Mouse (Mus musculus): Measurements from ENCODE around the gene Nid2. TPM values are rescaled to one million over a fixed set of nuclear protein-coding genes. Genes with fewer than 3 reads are reported as not detected.
A peak's percentile ranks its signal among the peaks of the same experiment; 100 is the strongest.

Gene Nid2
- polyA plus RNA-seq, 1 experiment from 2014 or later = 85.2 TPM

DNA sequence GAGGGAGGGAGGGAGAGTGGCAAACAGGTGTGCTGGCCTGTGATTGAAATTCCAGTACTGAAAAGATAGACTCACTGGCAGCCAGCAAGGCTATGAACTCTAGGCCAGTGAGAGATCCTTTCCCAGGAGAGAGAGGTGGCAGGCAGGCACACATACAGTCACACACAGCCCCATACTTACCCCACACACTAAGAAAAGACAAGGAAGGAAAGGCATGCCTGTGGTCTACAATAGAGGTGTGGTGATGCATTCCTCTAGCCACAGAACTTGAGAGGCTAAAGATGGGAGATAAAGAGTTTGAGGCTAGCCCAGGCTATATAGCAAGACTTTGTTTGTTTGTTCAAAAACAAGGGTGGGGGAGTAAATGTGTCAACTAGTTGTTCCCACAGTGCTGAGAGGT lies 13.5 kb upstream of the Nid2 start:
- no peak for DNase-seq (ENCODE audit: low spot score)
- no peaks in the 10 kb centered on the region for H3K27me3 ChIP-seq (replicated peaks; ENCODE audit: control insufficient read depth, insufficient read depth, low read length)
- H3K27ac ChIP-seq (ENCODE audit: low read depth) = peak overlapping the region; percentile 85
- no peak overlapping the region for H3K4me2 ChIP-seq (ENCODE audit: low read length)
- H3K9me3 ChIP-seq (ENCODE audit: control insufficient read depth, low read length) = no peaks in the 10 kb centered on the region
- no peak overlapping the region for H3K4me3 ChIP-seq (ENCODE audit: low read depth, low read length)
- peaks cover 17% of the 10 kb centered on the region; the same call in 1 of the 2 replicates for H3K4me1 ChIP-seq (replicated peaks; ENCODE audit: control insufficient read depth, insufficient read depth, low read length)
- no peak overlapping the region for H3K9ac ChIP-seq (ENCODE audit: low read length)
- H3K36me3 ChIP-seq (ENCODE audit: control insufficient read depth, insufficient read depth, low read length) = no peaks in the 10 kb centered on the region
- ATAC-seq (replicated peaks; ENCODE audit: low FRiP score, low TSS enrichment, low read depth) = no peak

DNA sequence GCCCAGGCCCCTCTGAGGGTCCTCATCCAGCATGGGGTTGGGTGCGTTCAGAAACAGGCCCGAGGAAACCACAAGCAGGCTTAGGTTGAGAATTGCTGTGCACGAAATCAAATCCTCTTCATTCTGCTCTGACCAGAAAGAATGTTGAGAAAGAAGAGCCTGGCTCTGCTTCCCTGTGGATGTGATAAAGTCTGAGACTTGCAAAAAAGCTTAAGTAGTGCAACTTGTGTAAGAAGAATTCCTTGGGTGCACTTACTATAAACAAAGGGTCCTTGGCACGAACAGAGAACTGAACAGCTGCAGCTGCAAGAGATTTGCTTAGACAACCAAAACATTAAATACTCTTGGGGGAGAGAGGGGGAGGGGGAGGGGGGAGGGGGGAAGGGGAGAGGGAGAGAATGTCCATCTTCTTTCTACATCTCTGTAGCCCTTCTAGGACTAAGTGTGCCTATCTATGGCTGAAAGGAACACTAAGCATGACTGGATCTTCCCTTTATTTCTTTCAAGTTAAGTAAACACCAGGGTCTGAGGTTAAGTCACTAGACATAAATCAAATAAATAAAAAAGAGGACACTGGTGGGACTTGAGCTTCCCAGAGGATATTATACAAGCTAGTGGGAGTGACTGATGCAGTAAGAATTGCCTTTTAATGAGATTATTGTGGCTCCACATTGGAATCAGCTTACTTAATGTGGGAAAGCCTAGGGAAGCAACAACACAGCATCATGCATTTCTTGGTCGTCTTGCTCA lies 12.8 kb upstream of the Nid2 start:
- Histone ChIP-seq H3K27me3 (replicated peaks; ENCODE audit: control insufficient read depth, insufficient read depth, low read length) (no peaks in the 10 kb centered on the region), H3K36me3 (ENCODE audit: control insufficient read depth, insufficient read depth, low read length) (no peaks in the 10 kb centered on the region), H3K9me3 (ENCODE audit: control insufficient read depth, low read length) (no peaks in the 10 kb centered on the region), H3K4me3 (ENCODE audit: low read depth, low read length) (no peak overlapping the region), H3K9ac (ENCODE audit: low read length) (no peak overlapping the region), H3K4me2 (ENCODE audit: low read length) (no peak overlapping the region), H3K27ac (ENCODE audit: low read depth) (peak overlapping the region; percentile 85), H3K4me1 (replicated peaks; ENCODE audit: control insufficient read depth, insufficient read depth, low read length) (peaks cover 16% of the 10 kb centered on the region; the same call in 1 of the 2 replicates)
- ATAC-seq (replicated peaks; ENCODE audit: low FRiP score, low TSS enrichment, low read depth) (peak; percentile 32), DNase-seq (ENCODE audit: low spot score) (no peak)
- 17% methylated on average over 5 of the region's 5 CpGs for WGBS

DNA sequence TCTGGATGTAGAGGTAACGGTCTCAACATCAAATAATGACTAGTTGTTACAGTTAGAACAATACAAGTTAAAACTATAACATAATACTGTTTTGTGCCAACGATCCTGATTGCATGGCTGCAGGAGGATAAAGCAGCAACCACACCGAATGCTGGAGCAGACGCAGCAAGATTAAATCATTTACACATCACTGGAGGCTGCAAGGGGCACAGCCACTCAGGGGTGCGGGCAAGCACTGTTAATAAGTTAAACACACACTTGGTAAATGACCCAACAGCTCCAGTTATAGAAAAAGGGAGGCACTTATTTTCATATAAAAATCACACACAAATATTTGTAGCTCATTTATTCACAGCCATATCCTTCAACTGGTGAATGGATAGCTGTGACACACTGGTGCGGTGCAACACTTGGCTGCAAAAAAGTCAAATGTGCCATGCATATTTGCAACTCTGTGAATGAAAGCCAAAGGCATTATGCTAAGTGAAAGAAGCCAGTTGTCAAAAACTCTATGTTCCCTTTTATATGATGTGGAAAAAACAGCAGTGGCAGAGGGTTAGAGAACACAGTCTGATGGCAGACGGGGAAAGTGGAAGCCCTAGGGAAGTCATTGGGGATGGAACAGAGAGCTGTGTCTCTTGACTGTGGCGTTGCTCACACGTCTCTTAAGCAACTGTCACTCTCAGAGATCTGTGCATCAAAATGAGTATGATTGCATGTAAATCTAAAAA lies 11.5 kb upstream of the Nid2 start:
- Histone ChIP-seq H3K9ac (ENCODE audit: low read length) (no peak overlapping the region), H3K9me3 (ENCODE audit: control insufficient read depth, low read length) (no peaks in the 10 kb centered on the region), H3K4me1 (replicated peaks; ENCODE audit: control insufficient read depth, insufficient read depth, low read length) (peaks cover 9% of the 10 kb centered on the region; the same call in 1 of the 2 replicates), H3K27me3 (replicated peaks; ENCODE audit: control insufficient read depth, insufficient read depth, low read length) (no peaks in the 10 kb centered on the region), H3K4me2 (ENCODE audit: low read length) (no peak overlapping the region), H3K27ac (ENCODE audit: low read depth) (no peak overlapping the region), H3K4me3 (ENCODE audit: low read depth, low read length) (no peak overlapping the region), H3K36me3 (ENCODE audit: control insufficient read depth, insufficient read depth, low read length) (no peaks in the 10 kb centered on the region)
- no peak for DNase-seq (ENCODE audit: low spot score)
- WGBS = 80% methylated on average over 9 of the region's 9 CpGs
- no peak for ATAC-seq (replicated peaks; ENCODE audit: low FRiP score, low TSS enrichment, low read depth)

DNA sequence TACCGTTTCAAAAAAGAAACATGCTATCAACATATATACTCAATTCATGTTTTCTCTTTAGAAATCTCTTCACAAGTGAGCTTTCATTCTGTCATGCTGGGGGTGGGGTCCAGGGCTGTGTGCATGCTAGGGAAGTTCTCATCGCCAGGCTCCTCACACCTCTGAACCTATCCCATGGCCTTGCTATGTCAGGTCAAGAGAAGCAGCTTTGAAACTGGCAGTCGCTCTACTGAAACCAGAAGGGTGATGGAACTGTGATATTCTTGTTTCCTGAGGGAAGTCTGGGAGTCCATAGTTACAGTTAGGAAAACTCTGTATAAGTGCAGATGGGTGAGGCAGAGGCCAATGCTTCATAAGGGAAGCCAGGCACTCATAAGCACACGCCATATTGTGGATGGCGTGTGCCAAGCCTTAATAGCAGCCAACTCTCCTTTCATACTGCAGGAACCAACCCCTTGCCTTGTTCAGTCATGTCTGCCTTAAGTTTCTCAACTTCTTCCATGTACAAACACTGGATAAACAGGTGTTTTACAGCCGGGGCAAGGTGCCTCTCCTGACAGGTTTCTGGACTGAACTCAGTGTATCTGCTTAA lies 10.8 kb upstream of the Nid2 start:
- H3K9ac ChIP-seq (ENCODE audit: low read length) = no peak overlapping the region
- DNase-seq (ENCODE audit: low spot score) (no peak), ATAC-seq (replicated peaks; ENCODE audit: low FRiP score, low TSS enrichment, low read depth) (no peak)
- H3K4me2 ChIP-seq (ENCODE audit: low read length) = no peak overlapping the region
- peaks cover 9% of the 10 kb centered on the region; the same call in 1 of the 2 replicates for H3K4me1 ChIP-seq (replicated peaks; ENCODE audit: control insufficient read depth, insufficient read depth, low read length)
- H3K4me3 ChIP-seq (ENCODE audit: low read depth, low read length) = no peak overlapping the region
- H3K27ac ChIP-seq (ENCODE audit: low read depth) = no peak overlapping the region
- no peaks in the 10 kb centered on the region for H3K9me3 ChIP-seq (ENCODE audit: control insufficient read depth, low read length)
- no peaks in the 10 kb centered on the region for H3K36me3 ChIP-seq (ENCODE audit: control insufficient read depth, insufficient read depth, low read length)
- no peaks in the 10 kb centered on the region for H3K27me3 ChIP-seq (replicated peaks; ENCODE audit: control insufficient read depth, insufficient read depth, low read length)
- WGBS = 85% methylated on average over 6 of the region's 6 CpGs

DNA sequence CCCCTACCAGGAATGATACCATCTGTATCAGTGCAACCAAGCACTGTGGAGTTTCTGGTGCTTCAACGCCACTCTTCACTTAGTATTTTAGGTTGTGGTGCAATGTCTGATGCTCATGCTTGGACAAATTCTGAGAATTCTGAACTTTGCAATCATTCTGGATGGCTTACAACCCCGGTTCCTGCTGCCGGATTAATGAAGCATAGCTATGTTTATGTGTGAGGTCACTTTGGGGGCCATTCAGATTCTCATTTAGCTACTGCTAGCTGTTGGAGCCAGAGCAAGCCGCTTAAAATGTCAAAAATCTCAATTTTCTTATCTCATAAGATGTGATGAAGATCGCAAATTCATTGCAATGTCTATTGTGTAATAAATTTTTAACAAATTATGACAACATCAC lies 6.2 kb upstream of the Nid2 start:
- no peak overlapping the region for H3K4me2 ChIP-seq (ENCODE audit: low read length)
- no peaks in the 10 kb centered on the region for H3K27me3 ChIP-seq (replicated peaks; ENCODE audit: control insufficient read depth, insufficient read depth, low read length)
- H3K4me1 ChIP-seq (replicated peaks; ENCODE audit: control insufficient read depth, insufficient read depth, low read length) = peaks cover 9% of the 10 kb centered on the region
- no peak for ATAC-seq (replicated peaks; ENCODE audit: low FRiP score, low TSS enrichment, low read depth)
- WGBS = 64% methylated on average over 5 of the region's 5 CpGs
- no peaks in the 10 kb centered on the region for H3K36me3 ChIP-seq (ENCODE audit: control insufficient read depth, insufficient read depth, low read length)
- H3K9ac ChIP-seq (ENCODE audit: low read length) = no peak overlapping the region
- H3K4me3 ChIP-seq (ENCODE audit: low read depth, low read length) = no peak overlapping the region
- H3K27ac ChIP-seq (ENCODE audit: low read depth) = no peak overlapping the region
- no peak for DNase-seq (ENCODE audit: low spot score)
- H3K9me3 ChIP-seq (ENCODE audit: control insufficient read depth, low read length) = no peaks in the 10 kb centered on the region

DNA sequence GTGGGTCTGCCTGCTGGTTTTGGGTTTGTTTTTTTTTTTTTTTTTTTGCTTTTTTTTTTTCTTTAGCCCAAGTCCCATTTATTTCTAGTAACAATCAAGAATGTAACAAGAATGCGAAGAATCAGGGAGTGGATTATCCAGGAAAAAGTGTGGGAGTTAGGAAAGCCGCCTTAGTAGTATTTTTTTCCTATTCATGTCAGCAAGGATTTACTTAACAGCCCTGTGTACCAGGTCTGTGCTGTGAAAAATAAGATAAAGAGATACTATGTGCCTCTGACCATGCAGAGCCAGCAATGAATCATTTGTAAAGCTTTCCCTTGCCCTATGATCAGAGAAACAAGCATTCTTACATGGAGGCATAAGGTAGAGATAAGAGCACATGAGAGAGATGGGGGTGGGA lies 4.8 kb upstream of the Nid2 start:
- Histone ChIP-seq H3K9me3 (ENCODE audit: control insufficient read depth, low read length) (no peaks in the 10 kb centered on the region), H3K27ac (ENCODE audit: low read depth) (no peak overlapping the region), H3K27me3 (replicated peaks; ENCODE audit: control insufficient read depth, insufficient read depth, low read length) (no peaks in the 10 kb centered on the region), H3K4me3 (ENCODE audit: low read depth, low read length) (no peak overlapping the region), H3K36me3 (ENCODE audit: control insufficient read depth, insufficient read depth, low read length) (no peaks in the 10 kb centered on the region), H3K4me2 (ENCODE audit: low read length) (no peak overlapping the region), H3K4me1 (replicated peaks; ENCODE audit: control insufficient read depth, insufficient read depth, low read length) (peaks cover 19% of the 10 kb centered on the region), H3K9ac (ENCODE audit: low read length) (no peak overlapping the region)
- ATAC-seq (replicated peaks; ENCODE audit: low FRiP score, low TSS enrichment, low read depth) (no peak), DNase-seq (ENCODE audit: low spot score) (no peak)
- 60% methylated on average over 2 of the region's 2 CpGs for WGBS

DNA sequence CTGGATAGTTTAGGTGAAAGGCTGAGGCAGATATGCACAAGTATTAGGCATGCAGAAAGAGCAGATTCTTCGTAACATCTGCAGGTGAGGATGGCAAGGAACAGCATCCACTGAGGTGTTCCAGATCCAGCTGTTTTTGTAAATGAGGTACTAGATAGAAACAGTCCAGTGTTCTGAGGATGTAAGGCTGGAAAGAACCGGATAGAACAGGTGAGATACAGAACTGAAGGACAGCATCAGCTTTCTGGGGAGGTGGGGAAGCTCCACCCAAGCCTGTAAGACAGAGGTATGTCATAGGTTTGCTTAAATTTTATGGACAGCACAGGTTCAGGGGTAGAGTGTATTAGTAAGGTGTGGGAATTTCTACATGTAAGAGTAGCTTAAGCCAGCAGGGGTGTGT lies 4.3 kb upstream of the Nid2 start:
- Histone ChIP-seq H3K4me2 (ENCODE audit: low read length) (no peak overlapping the region), H3K27me3 (replicated peaks; ENCODE audit: control insufficient read depth, insufficient read depth, low read length) (no peaks in the 10 kb centered on the region), H3K27ac (ENCODE audit: low read depth) (no peak overlapping the region), H3K9ac (ENCODE audit: low read length) (no peak overlapping the region), H3K9me3 (ENCODE audit: control insufficient read depth, low read length) (no peaks in the 10 kb centered on the region), H3K36me3 (ENCODE audit: control insufficient read depth, insufficient read depth, low read length) (no peaks in the 10 kb centered on the region), H3K4me1 (replicated peaks; ENCODE audit: control insufficient read depth, insufficient read depth, low read length) (peaks cover 19% of the 10 kb centered on the region), H3K4me3 (ENCODE audit: low read depth, low read length) (no peak overlapping the region)
- DNase-seq (ENCODE audit: low spot score) (no peak), ATAC-seq (replicated peaks; ENCODE audit: low FRiP score, low TSS enrichment, low read depth) (no peak)
- 70% methylated on average over 2 of the region's 2 CpGs for WGBS

DNA sequence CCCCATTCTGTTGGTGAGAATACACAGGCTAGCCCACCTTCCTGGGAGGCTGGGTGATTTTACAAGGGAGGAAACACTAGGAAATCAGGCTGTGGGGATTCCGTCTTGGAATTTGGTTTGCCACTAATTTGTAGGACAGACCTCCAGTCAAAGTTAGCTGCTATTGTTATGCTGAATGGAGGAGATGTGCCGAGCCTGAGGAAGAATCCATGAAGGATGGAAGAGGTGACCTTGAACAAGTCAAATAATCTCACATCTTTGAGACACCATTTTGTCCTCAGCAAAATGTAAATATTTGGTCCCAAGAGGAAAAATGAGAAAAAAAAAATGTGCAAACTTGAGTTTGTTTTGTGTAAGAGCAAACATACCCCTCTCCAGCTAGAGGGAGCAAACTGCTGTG lies 1.3 kb upstream of the Nid2 start:
- WGBS = 53% methylated on average over 2 of the region's 2 CpGs
- Histone ChIP-seq H3K27me3 (replicated peaks; ENCODE audit: control insufficient read depth, insufficient read depth, low read length) (peaks cover 10% of the 10 kb centered on the region; the same call in 1 of the 2 replicates), H3K4me2 (ENCODE audit: low read length) (no peak overlapping the region), H3K9me3 (ENCODE audit: control insufficient read depth, low read length) (no peaks in the 10 kb centered on the region), H3K4me3 (ENCODE audit: low read depth, low read length) (no peak overlapping the region), H3K9ac (ENCODE audit: low read length) (no peak overlapping the region), H3K27ac (ENCODE audit: low read depth) (no peak overlapping the region), H3K4me1 (replicated peaks; ENCODE audit: control insufficient read depth, insufficient read depth, low read length) (peaks cover 19% of the 10 kb centered on the region), H3K36me3 (ENCODE audit: control insufficient read depth, insufficient read depth, low read length) (no peaks in the 10 kb centered on the region)
- DNase-seq (ENCODE audit: low spot score) = no peak
- no peak for ATAC-seq (replicated peaks; ENCODE audit: low FRiP score, low TSS enrichment, low read depth)
